Mouse (Mus musculus) heart, embryonic 13.5 days (tissue): ENCODE data around the gene Fgg. TPM values are rescaled to one million over a fixed set of nuclear protein-coding genes. Genes with fewer than 3 reads are reported as not detected.

ENCODE experiments used
- ATAC-seq: fragments of 200-750 bp; cut with Nextera tagmentation; 2 replicates; pipeline ENCODE4 v1.8.0; 2017; ENCODE audit warnings: moderate TSS enrichment; ENCODE audit not compliant: insufficient number of reproducible peaks, low FRiP score, low TSS enrichment; ENCODE audit errors: extremely low read depth
- H3K27ac ChIP-seq: fragments of 300-500 bp; sonication (generic); replicated peaks from 2 replicates; pipeline ENCODE4 v1.5.1; 2015; ENCODE audit warnings: moderate library complexity, mild to moderate bottlenecking, inconsistent platforms
- H3K27me3 ChIP-seq: fragments of 300-500 bp; sonication (generic); replicated peaks from 2 replicates; pipeline ENCODE4 v1.6.1; 2015; ENCODE audit warnings: mild to moderate bottlenecking, inconsistent platforms
- H3K36me3 ChIP-seq: fragments of 300-500 bp; sonication (generic); 2 replicates; pipeline ENCODE4 v1.6.1; 2015; ENCODE audit warnings: mild to moderate bottlenecking, inconsistent platforms
- H3K4me1 ChIP-seq: fragments of 300-500 bp; sonication (generic); 2 replicates; pipeline ENCODE4 v1.6.1; 2015; ENCODE audit warnings: inconsistent platforms
- H3K4me2 ChIP-seq: fragments of 300-500 bp; sonication (generic); 2 replicates; pipeline ENCODE4 v1.6.1; 2015; ENCODE audit warnings: inconsistent platforms, mild to moderate bottlenecking, moderate library complexity
- H3K4me3 ChIP-seq: fragments of 300-500 bp; sonication (generic); 2 replicates; pipeline ENCODE4 v1.5.1; 2015; ENCODE audit warnings: moderate library complexity, mild to moderate bottlenecking, inconsistent platforms
- H3K9ac ChIP-seq: fragments of 300-500 bp; sonication (generic); 2 replicates; pipeline ENCODE4 v1.6.1; 2015; ENCODE audit warnings: inconsistent platforms, mild to moderate bottlenecking, moderate library complexity
- H3K9me3 ChIP-seq: fragments of 300-500 bp; sonication (generic); 2 replicates; pipeline ENCODE4 v1.6.1; 2016; ENCODE audit warnings: inconsistent platforms
- WGBS: fragments of 180-500 bp; shearing (Covaris S2); methylation state at CpG from one replicate; pipeline ENCODE4 v1.1.7; 2015; ENCODE audit warnings: mixed read lengths; 5-methylcytosine and 5-hydroxymethylcytosine counted together
- polyA plus RNA-seq: library from polyadenylated mRNA; unstranded; fragments of >200 nt; fragmentation: Nextera tagmentation; extraction: Ambion mirVana; gene quantifications from 2 replicates; pipeline ENCODE4 v1.2.1, GENCODE M21; 2015

The Fgg gene
- polyA plus RNA-seq, 1 experiment from 2014 or later = 2.9 TPM

GRCm38 (mm10) chr3:83003068-83003467, 4.5 kb upstream of the Fgg start:
- no peaks in the 10 kb centered on the region for H3K9me3 ChIP-seq
- WGBS = 88% methylated on average over 8 of the region's 8 CpGs
- H3K9ac ChIP-seq = no peak overlapping the region
- no peak overlapping the region for H3K4me3 ChIP-seq
- ATAC-seq = no peak
- no peaks in the 10 kb centered on the region for H3K36me3 ChIP-seq
- H3K4me2 ChIP-seq = no peak overlapping the region
- no peak overlapping the region for H3K27ac ChIP-seq
- H3K4me1 ChIP-seq = no peaks in the 10 kb centered on the region
- H3K27me3 ChIP-seq = no peaks in the 10 kb centered on the region

GRCm38 (mm10) chr3:83004801-83005200, 2.7 kb upstream of the Fgg start:
- WGBS = 83% methylated on average over 7 of the region's 7 CpGs
- ATAC-seq = no peak

GRCm38 (mm10) chr3:83010291-83010690, 2.8 kb downstream of the Fgg start:
- Histone ChIP-seq H3K27me3 (no peaks in the 10 kb centered on the region), H3K9me3 (no peaks in the 10 kb centered on the region), H3K4me1 (no peaks in the 10 kb centered on the region), H3K4me3 (no peak overlapping the region), H3K36me3 (no peaks in the 10 kb centered on the region), H3K9ac (no peak overlapping the region), H3K4me2 (no peak overlapping the region), H3K27ac (no peak overlapping the region)
- WGBS = 68% methylated on average over 11 of the region's 11 CpGs
- no peak for ATAC-seq

More at GRCm38 (mm10) chr3:83004801-83005200, 2.7 kb upstream of the Fgg start:
- H3K9ac ChIP-seq = no peak overlapping the region
- no peaks in the 10 kb centered on the region for H3K27me3 ChIP-seq
- no peak overlapping the region for H3K27ac ChIP-seq
- no peaks in the 10 kb centered on the region for H3K36me3 ChIP-seq
- no peak overlapping the region for H3K4me3 ChIP-seq
- no peak overlapping the region for H3K4me2 ChIP-seq
- H3K9me3 ChIP-seq = no peaks in the 10 kb centered on the region
- H3K4me1 ChIP-seq = no peaks in the 10 kb centered on the region

GRCm38 (mm10) chr3:83011136-83011535, 3.6 kb downstream of the Fgg start:
- no peaks in the 10 kb centered on the region for H3K36me3 ChIP-seq
- no peak overlapping the region for H3K4me2 ChIP-seq
- no peaks in the 10 kb centered on the region for H3K4me1 ChIP-seq
- H3K9ac ChIP-seq = no peak overlapping the region
- 83% methylated on average over 4 of the region's 4 CpGs for WGBS
- H3K9me3 ChIP-seq = no peaks in the 10 kb centered on the region
- no peak overlapping the region for H3K4me3 ChIP-seq
- H3K27ac ChIP-seq = no peak overlapping the region
- no peak for ATAC-seq
- no peaks in the 10 kb centered on the region for H3K27me3 ChIP-seq

- Histone ChIP-seq H3K9me3 (no peaks in the 10 kb centered on the region), H3K4me1 (no peaks in the 10 kb centered on the region), H3K4me3 (no peak overlapping the region), H3K9ac (no peak overlapping the region), H3K4me2 (no peak overlapping the region), H3K36me3 (no peaks in the 10 kb centered on the region), H3K27me3 (no peaks in the 10 kb centered on the region), H3K27ac (no peak overlapping the region)
- WGBS = 71% methylated on average over 4 of the region's 4 CpGs
- ATAC-seq = no peak
Measured at GRCm38 (mm10) chr3:83011565-83011964, 4.0 kb downstream of the Fgg start.

- no peaks in the 10 kb centered on the region for H3K27me3 ChIP-seq
- H3K9ac ChIP-seq = no peak overlapping the region
- 79% methylated on average over 19 of the region's 19 CpGs for WGBS
- H3K4me1 ChIP-seq = no peaks in the 10 kb centered on the region
- no peak overlapping the region for H3K4me2 ChIP-seq
- no peak for ATAC-seq
- no peak overlapping the region for H3K4me3 ChIP-seq
- H3K36me3 ChIP-seq = no peaks in the 10 kb centered on the region
- no peaks in the 10 kb centered on the region for H3K9me3 ChIP-seq
- H3K27ac ChIP-seq = no peak overlapping the region
Measured at GRCm38 (mm10) chr3:83012636-83013035, 5.1 kb downstream of the Fgg start.

GRCm38 (mm10) chr3:83013951-83014350, 6.4 kb downstream of the Fgg start:
- H3K9me3 ChIP-seq = no peaks in the 10 kb centered on the region
- no peak for ATAC-seq
- H3K9ac ChIP-seq = no peak overlapping the region
- 83% methylated on average over 10 of the region's 10 CpGs for WGBS
- no peak overlapping the region for H3K4me2 ChIP-seq
- H3K4me1 ChIP-seq = no peaks in the 10 kb centered on the region
- H3K36me3 ChIP-seq = no peaks in the 10 kb centered on the region
- no peak overlapping the region for H3K27ac ChIP-seq
- no peak overlapping the region for H3K4me3 ChIP-seq
- no peaks in the 10 kb centered on the region for H3K27me3 ChIP-seq

GRCm38 (mm10) chr3:83016236-83016635, 8.7 kb downstream of the Fgg start:
- H3K9me3 ChIP-seq = no peaks in the 10 kb centered on the region
- no peak overlapping the region for H3K4me2 ChIP-seq
- no peak overlapping the region for H3K27ac ChIP-seq
- H3K36me3 ChIP-seq = no peaks in the 10 kb centered on the region
- no peaks in the 10 kb centered on the region for H3K4me1 ChIP-seq
- no peaks in the 10 kb centered on the region for H3K27me3 ChIP-seq
- no peak overlapping the region for H3K9ac ChIP-seq
- no peak overlapping the region for H3K4me3 ChIP-seq
- ATAC-seq = no peak
- 80% methylated on average over 1 of the region's 1 CpGs for WGBS

- H3K27me3 ChIP-seq = no peaks in the 10 kb centered on the region
- no peaks in the 10 kb centered on the region for H3K9me3 ChIP-seq
- no peak overlapping the region for H3K4me2 ChIP-seq
- 66% methylated on average over 2 of the region's 2 CpGs for WGBS
- no peak overlapping the region for H3K4me3 ChIP-seq
- H3K36me3 ChIP-seq = no peaks in the 10 kb centered on the region
- no peaks in the 10 kb centered on the region for H3K4me1 ChIP-seq
- H3K27ac ChIP-seq = no peak overlapping the region
- H3K9ac ChIP-seq = no peak overlapping the region
- no peak for ATAC-seq
Measured at GRCm38 (mm10) chr3:83020387-83020786, 12.9 kb downstream of the Fgg start.

GRCm38 (mm10) chr3:83021176-83021575, 13.7 kb downstream of the Fgg start:
- no peaks in the 10 kb centered on the region for H3K9me3 ChIP-seq
- no peak overlapping the region for H3K9ac ChIP-seq
- ATAC-seq = no peak
- H3K27ac ChIP-seq = no peak overlapping the region
- WGBS = 83% methylated on average over 5 of the region's 5 CpGs
- H3K4me1 ChIP-seq = no peaks in the 10 kb centered on the region
- H3K4me3 ChIP-seq = no peak overlapping the region
- H3K4me2 ChIP-seq = no peak overlapping the region
- no peaks in the 10 kb centered on the region for H3K27me3 ChIP-seq
- H3K36me3 ChIP-seq = no peaks in the 10 kb centered on the region

GRCm38 (mm10) chr3:83025036-83025435, 17.5 kb downstream of the Fgg start:
- H3K27me3 ChIP-seq = no peaks in the 10 kb centered on the region
- no peaks in the 10 kb centered on the region for H3K36me3 ChIP-seq
- WGBS = 74% methylated on average over 6 of the region's 6 CpGs

GRCm38 (mm10) chr3:83025475-83026301, 18.2 kb downstream of the Fgg start, which contains the start of gene Fga:
TSS of gene Fga (plus strand) at chr3:83026076.
- no peak for ATAC-seq
- no peak within 1 kb of the TSS for H3K4me3 ChIP-seq
- H3K27ac ChIP-seq = no peak within 1 kb of the TSS
- no peak within 1 kb of the TSS for H3K9ac ChIP-seq
- 64% methylated on average over 9 of the region's 9 CpGs for WGBS
- H3K36me3 ChIP-seq = no peaks in the 10 kb centered on the region
- H3K9me3 ChIP-seq = no peaks in the 10 kb centered on the region
- H3K4me2 ChIP-seq = no peak within 1 kb of the TSS
- H3K4me1 ChIP-seq = no peaks in the 10 kb centered on the region
- H3K27me3 ChIP-seq = no peaks in the 10 kb centered on the region

More at GRCm38 (mm10) chr3:83025036-83025435, 17.5 kb downstream of the Fgg start:
- no peak for ATAC-seq
- no peak overlapping the region for H3K27ac ChIP-seq
- no peaks in the 10 kb centered on the region for H3K9me3 ChIP-seq
- no peak overlapping the region for H3K9ac ChIP-seq
- H3K4me3 ChIP-seq = no peak overlapping the region
- no peaks in the 10 kb centered on the region for H3K4me1 ChIP-seq
- H3K4me2 ChIP-seq = no peak overlapping the region
